Mouse (Mus musculus): ENCODE measurements around the gene Gpatch4.

DNA sequence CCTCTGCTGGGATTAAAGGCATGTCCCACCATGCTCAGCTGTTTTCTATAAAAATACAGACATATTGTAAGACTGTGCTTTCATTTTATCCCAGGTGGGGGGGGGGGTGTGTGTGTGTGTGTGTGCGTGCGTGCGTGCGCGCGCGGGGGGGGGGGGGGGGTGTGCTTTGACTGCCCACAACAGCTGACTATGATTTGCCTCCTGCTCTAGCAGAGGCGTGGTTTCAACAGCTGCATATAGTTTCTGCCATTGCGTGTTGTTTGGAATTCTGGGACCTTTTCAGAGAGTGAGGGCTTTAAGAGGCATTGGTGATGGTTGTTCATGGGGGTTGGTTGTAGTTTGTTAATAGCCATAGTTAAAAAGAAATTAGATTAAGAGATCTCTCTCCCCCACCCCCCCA, 42.6 kb downstream of the Gpatch4 start:
- TF ChIP-seq ZC3H11A (IDR thresholded peaks at IDR 0.05; ENCODE audit: borderline replicate concordance, low read depth, low read length) (no peak), MAFK (IDR thresholded peaks at IDR 0.05; ENCODE audit: insufficient read depth, low read depth, low read length) (no peak), CHD2 (IDR thresholded peaks at IDR 0.05; ENCODE audit: low read depth, low read length) (no peak), ZNF384 (IDR thresholded peaks at IDR 0.05; ENCODE audit: low read depth, low read length) (no peak)

Data from ES-E14 (cell line).